Mouse (Mus musculus) kidney, adult 18-20 months (tissue): ENCODE data around the gene Mst1.

Experiments
- DNase-seq: peaks from one replicate; pipeline ENCODE4 v3.0.0; 2021

Gene Mst1

GRCm38 (mm10) chr9:108057262-108057562, 23.0 kb upstream of the Mst1 start:
- DNase-seq, result no peak

GRCm38 (mm10) chr9:108058291-108058690, 21.9 kb upstream of the Mst1 start:
- DNase-seq, result no peak

- DNase-seq, result no peak
These were observed 18.1 kb upstream of the Mst1 start for GRCm38 (mm10) chr9:108062142-108062541.

GRCm38 (mm10) chr9:108063361-108063760, 16.9 kb upstream of the Mst1 start:
- DNase-seq, result no peak

GRCm38 (mm10) chr9:108065491-108066011, 14.7 kb upstream of the Mst1 start:
- peak; percentile 61 for DNase-seq

GRCm38 (mm10) chr9:108067199-108067598, 13.0 kb upstream of the Mst1 start:
- no peak for DNase-seq

- DNase-seq, result peak; percentile 87
These were observed 12.3 kb upstream of the Mst1 start for GRCm38 (mm10) chr9:108067900-108068299.

- DNase-seq, result no peak
These were observed 11.2 kb upstream of the Mst1 start for GRCm38 (mm10) chr9:108069007-108069406.

- no peak for DNase-seq
These were observed 10.7 kb upstream of the Mst1 start for GRCm38 (mm10) chr9:108069529-108069928.

- DNase-seq, result no peak
These were observed 8.4 kb upstream of the Mst1 start for GRCm38 (mm10) chr9:108071801-108072200.

- DNase-seq, result no peak
These were observed 7.7 kb upstream of the Mst1 start for GRCm38 (mm10) chr9:108072481-108072924.

- DNase-seq, result no peak
These were observed 6.9 kb upstream of the Mst1 start for GRCm38 (mm10) chr9:108073141-108073930.

- DNase-seq, result no peak
These were observed 2.3 kb downstream of the Mst1 start for GRCm38 (mm10) chr9:108082549-108082948.

- DNase-seq, result no peak
These were observed 2.8 kb downstream of the Mst1 start, which contains the start of gene Rnf123 for GRCm38 (mm10) chr9:108082988-108083431. Gene Rnf123, minus strand, starts transcription at chr9:108083346.

- DNase-seq, result no peak
These were observed 3.3 kb downstream of the Mst1 start for GRCm38 (mm10) chr9:108083561-108083960.

- DNase-seq, result no peak
These were observed 5.0 kb downstream of the Mst1 start for GRCm38 (mm10) chr9:108085261-108085660.

GRCm38 (mm10) chr9:108090611-108091120, 10.4 kb downstream of the Mst1 start:
- peak; percentile 40 for DNase-seq

- no peak for DNase-seq
These were observed 13.3 kb downstream of the Mst1 start for GRCm38 (mm10) chr9:108093586-108093985.

GRCm38 (mm10) chr9:108094184-108094941, 14.1 kb downstream of the Mst1 start, which contains the start of gene Apeh:
Gene Apeh, minus strand, starts transcription at chr9:108094606.
- peak; percentile 98 for DNase-seq

- no peak for DNase-seq
These were observed 14.8 kb downstream of the Mst1 start for GRCm38 (mm10) chr9:108094998-108095411.

- peak; percentile 70 for DNase-seq
These were observed 15.3 kb downstream of the Mst1 start for GRCm38 (mm10) chr9:108095518-108095917.

- DNase-seq, result no peak
These were observed 15.9 kb downstream of the Mst1 start for GRCm38 (mm10) chr9:108095949-108096712.

- no peak for DNase-seq
These were observed 19.4 kb downstream of the Mst1 start for GRCm38 (mm10) chr9:108099619-108100018.
